Mouse (Mus musculus): ENCODE data around the gene Cdc6.

- no peak for TF ChIP-seq POLR2A (IDR thresholded peaks at IDR 0.05; ENCODE audit: insufficient read depth, low read depth, low read length)
- peak; percentile 33; the same call in 1 of the 2 replicates for TF ChIP-seq CTCF (IDR thresholded peaks at IDR 0.05)
Observed at GRCm38 (mm10) chr11:98931513-98932292, 24.1 kb downstream of the Cdc6 start.

All from heart, adult 2 months (tissue).